Mouse (Mus musculus) gastrocnemius, postnatal 4 days (tissue): ENCODE data around the gene Sh3gl1. TPM values are rescaled to one million over a fixed set of nuclear protein-coding genes. Genes with fewer than 3 reads are reported as not detected.
A peak's percentile ranks its signal among the peaks of the same experiment; 100 is the strongest.

Source experiments
- DNase-seq, 2 experiments: peaks; one replicate each; pipeline ENCODE4 v3.0.0; 2021 to 2022; ENCODE audit warnings: low spot score in 2 of 2, mixed read lengths in 2 of 2
- total RNA-seq, 2 experiments: library from RNA; stranded (reverse); gene quantifications; 2 replicates each; pipeline ENCODE4 v1.2.3; 2021

Sh3gl1 gene
- total RNA-seq, 2 experiments from 2014 or later: 56.0 to 59.9 TPM

DNA sequence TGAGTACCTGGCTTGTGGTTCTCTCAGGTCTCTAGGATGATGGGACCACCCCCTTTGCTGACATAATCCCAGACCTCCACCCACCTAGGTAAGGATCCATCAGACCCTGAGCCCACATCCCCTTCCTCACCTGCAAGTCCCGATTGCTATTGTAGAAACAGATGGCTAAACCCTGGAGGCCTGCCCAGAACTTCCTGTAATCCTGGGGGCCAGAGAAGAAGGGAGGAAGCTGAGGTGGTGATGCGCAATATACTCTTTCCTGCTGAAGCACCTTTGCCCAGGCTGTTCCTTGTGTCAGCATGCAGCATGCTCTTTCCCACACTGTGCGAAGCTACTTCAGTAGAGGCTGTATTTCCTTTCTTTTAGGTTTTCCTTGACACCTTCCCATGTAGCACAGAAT lies 33.4 kb downstream of the Sh3gl1 start:
- no peak for DNase-seq

GRCm38 (mm10) chr17:55999794-56000499 lies 36.5 kb downstream of the Sh3gl1 start:
- no peak for DNase-seq

- DNase-seq: no peak
These were observed 40.4 kb downstream of the Sh3gl1 start for GRCm38 (mm10) chr17:55996007-55996406.

DNA sequence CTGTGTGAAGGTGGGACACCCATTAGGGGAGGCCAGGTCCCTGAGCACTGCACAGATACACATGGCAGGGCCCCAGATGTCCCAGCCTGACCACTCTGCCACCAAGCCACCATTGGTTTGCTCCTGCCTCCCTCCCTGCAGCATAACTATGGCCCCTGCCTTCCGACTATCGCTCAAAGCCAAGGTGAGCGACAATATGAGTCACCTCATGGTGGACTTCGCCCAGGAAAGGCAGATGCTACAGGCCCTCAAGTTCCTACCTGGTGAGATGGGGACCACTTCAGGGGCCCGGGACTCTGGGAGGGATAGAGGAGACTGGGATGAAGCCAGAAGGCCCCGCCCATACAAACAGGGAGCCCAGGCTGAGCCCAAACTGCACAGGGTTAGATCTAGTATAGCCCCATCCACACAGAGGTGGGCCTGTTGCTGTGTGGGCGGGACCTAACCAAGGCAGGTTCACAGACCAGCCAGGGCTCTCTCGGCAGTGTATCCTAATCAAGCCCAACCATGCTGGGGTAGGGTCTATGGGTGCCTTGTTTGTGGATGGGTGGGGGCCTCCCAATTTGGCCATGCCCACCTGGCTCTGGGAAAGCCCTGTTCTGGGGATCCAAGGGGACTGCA lies 46.0 kb downstream of the Sh3gl1 start:
- DNase-seq: no peak

- DNase-seq: no peak
These were observed 50.1 kb downstream of the Sh3gl1 start, which contains the start of gene Fsd1 for GRCm38 (mm10) chr17:55986030-55986961. TSS of gene Fsd1 (plus strand) at chr17:55986509.

DNA sequence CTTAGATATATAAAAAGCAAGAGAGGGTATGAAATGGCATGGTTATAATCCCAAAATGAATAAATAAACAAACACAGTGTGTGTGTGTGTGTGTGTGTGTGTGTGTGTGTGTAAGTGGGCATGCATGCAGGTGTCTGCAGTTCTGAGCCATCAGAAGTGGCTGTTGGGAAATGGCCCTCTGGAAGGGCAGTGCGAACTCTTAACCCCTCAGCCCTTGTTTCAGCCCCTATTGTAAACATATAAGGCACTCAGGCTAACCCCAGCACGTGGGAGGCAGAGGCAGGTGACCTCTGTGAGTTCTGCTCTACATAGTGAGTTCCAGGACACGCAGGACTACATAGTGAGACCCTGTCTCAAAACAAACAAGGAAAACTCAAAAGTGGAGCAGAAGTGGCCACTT lies 59.1 kb downstream of the Sh3gl1 start:
- no peak for DNase-seq

DNA sequence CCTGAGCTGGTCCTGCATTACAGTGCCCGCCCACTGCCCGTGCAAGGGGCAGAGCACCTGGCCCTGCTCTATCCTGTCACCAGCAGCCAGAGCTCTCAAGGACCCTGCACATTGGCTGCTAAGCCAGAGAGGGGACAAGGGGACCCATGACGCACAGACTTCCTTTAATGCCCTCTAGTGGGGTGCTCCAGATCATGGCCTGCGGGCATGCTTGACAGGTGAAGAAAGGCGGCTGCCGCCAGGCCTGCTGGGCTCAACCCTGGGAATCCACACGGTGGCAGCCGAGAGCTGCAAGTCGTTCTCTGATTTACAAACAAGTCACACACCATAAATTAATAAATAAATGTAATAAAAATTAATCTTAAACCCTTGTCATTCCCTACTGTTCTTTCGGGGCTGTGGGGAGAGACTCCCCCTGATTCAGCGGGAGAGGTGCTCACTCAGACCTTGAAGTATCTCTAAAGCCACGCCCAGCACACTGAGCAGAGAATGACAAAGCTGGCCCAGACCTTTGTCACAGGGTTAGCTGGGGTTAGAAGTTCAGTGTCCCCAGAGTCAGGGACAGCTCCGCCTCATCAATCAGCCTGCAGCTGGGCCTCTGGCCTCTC lies 60.1 kb downstream of the Sh3gl1 start:
- DNase-seq: peak in 1 of 2 experiments; percentile 79

DNA sequence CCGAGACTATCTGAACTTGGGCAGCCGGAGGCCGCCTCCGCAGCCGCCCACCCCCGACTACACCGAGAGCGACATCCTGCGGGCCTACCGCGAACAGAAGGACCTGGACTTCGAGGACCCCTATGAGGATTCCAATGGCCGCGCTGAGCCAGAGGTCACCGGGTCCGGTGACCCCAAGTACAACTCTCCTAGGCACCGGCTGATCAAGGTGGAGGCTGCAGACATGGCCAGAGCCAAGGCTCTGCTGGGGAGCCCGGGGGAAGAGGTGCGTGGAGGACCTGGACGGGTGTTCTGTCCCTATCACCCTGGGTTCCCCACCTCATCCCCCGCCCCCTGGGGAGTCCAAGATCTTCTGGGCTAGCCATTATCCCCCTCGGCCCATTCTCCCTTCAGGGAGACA lies 65.0 kb downstream of the Sh3gl1 start:
- no peak for DNase-seq

- DNase-seq: peak in 1 of 2 experiments; percentile 44
These were observed 66.2 kb downstream of the Sh3gl1 start, which contains the start of gene Shd for GRCm38 (mm10) chr17:55969966-55970891. TSS of gene Shd (plus strand) at chr17:55970467.

DNA sequence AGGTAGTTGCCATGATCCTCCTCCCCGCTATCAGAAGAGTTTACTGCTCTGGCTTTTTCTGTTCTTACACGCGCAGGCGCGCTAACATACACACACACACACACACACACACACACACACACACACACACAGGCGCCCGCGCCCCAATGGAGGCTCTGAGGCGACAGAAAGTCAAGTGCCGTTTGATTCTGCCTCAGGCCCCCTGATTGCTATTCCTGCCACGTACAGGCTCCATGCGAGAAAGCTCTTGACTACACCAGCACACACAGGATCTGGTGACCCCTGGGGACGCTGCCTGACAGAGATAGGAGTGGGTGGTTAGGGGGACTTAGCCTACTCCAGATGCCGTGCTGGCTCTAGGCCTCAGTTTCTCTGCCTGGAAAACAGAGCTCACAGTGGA lies 66.9 kb downstream of the Sh3gl1 start:
- no peak for DNase-seq

DNA sequence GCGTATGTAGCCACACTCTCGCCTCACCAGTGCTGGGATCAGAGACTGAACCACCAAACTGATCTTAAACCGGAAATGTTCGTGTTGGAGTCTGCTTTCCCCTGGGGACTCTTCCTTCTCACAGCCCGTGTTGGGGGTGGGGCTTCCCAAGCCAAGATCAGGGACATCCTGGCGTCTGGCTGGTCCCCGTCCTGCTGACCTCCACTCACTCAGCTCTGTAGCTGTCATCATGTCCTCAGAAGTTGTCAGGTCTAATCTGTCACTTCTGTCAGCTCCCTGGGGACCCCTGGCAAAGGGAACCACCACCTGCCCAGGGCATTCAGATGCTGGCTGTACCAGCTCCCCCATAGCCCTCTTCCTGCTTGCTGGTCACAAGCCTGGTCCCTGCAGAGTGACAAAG lies 68.2 kb downstream of the Sh3gl1 start:
- DNase-seq: no peak

DNA sequence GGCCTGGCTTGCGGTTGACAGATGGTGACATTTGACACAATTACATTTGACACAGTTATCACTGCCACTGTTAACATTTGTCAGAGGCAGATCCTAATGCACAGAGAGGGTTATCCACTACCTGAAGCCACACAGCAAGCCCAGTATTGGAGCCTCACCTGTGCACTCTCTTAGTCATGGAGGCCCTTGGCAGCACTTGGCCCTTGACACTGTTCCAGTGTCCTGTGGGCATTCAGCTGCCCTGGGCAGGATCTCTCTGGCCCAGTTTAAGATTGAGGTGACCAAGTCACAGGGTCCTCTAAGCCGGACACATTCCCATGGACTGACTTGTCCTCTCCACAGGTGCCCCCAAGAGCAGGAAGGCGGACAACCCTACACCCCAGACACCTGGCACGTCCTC lies 69.2 kb downstream of the Sh3gl1 start:
- no peak for DNase-seq

Other genes with a start within 250 kb of the Sh3gl1 start
- gene Zfp119a, start 157.7 kb downstream of the Sh3gl1 start, total RNA-seq: 1 to 10 TPM; 3.6 to 5.5 TPM
- gene Zfp959, start 144.5 kb downstream of the Sh3gl1 start, total RNA-seq: 1 to 10 TPM; 5.4 to 6.1 TPM
- 1 to 10 TPM; 3.8 to 4.0 TPM for gene Zfp119b, start 87.1 kb downstream of the Sh3gl1 start, total RNA-seq
- gene Ebi3, start 84.0 kb downstream of the Sh3gl1 start, total RNA-seq: 1 to 10 TPM; 1.9 to 2.0 TPM
- 10 to 100 TPM; 15.3 to 15.9 TPM for gene Yju2, start 77.5 kb downstream of the Sh3gl1 start, total RNA-seq
- gene Shd, start 66.2 kb downstream of the Sh3gl1 start, total RNA-seq: 1 to 10 TPM; 1.8 to 1.9 TPM
- gene Fsd1, start 50.1 kb downstream of the Sh3gl1 start, total RNA-seq: under 1 TPM in 1 of 2 experiments, not detected in 1; 0.32 TPM
- gene Stap2, start 31.1 kb downstream of the Sh3gl1 start, total RNA-seq: 1 to 10 TPM; 7.0 TPM
- 10 to 100 TPM; 32.7 to 44.3 TPM for gene Mpnd, start 30.9 kb downstream of the Sh3gl1 start, total RNA-seq
- gene Chaf1a, start 3.8 kb upstream of the Sh3gl1 start, total RNA-seq: 10 to 100 TPM; 13.4 to 14.0 TPM
- gene Ubxn6, start 38.4 kb upstream of the Sh3gl1 start, total RNA-seq: 10 to 100 TPM; 45.7 to 46.1 TPM
- 10 to 100 TPM; 52.4 to 61.6 TPM for gene Hdgfl2, start 43.0 kb upstream of the Sh3gl1 start, total RNA-seq
- 10 to 100 TPM; 60.0 to 80.1 TPM for gene Plin4, start 73.2 kb upstream of the Sh3gl1 start, total RNA-seq
- 10 to 100 TPM; 25.7 to 29.7 TPM for gene Plin5, start 81.0 kb upstream of the Sh3gl1 start, total RNA-seq
- gene Lrg1, start 85.4 kb upstream of the Sh3gl1 start, total RNA-seq: 1 to 10 TPM; 3.1 to 4.0 TPM
- 10 to 100 TPM; 21.0 to 21.8 TPM for gene Sema6b, start 103.7 kb upstream of the Sh3gl1 start, total RNA-seq
- gene Tnfaip8l1, start 125.8 kb upstream of the Sh3gl1 start, total RNA-seq: 1 to 10 TPM; 6.7 to 6.8 TPM
- gene Mydgf, start 147.3 kb upstream of the Sh3gl1 start, total RNA-seq: 10 to 100 TPM; 42.4 to 47.5 TPM
- gene Dpp9, start 182.3 kb upstream of the Sh3gl1 start, total RNA-seq: 10 to 100 TPM; 30.0 to 30.5 TPM
- 10 to 100 TPM; 98.3 to 99.9 TPM for gene Fem1a, start 220.2 kb upstream of the Sh3gl1 start, total RNA-seq
- gene Ticam1, start 240.2 kb upstream of the Sh3gl1 start, total RNA-seq: 1 to 10 TPM; 8.5 to 8.9 TPM